Mouse (Mus musculus): Measurements from ENCODE around the gene Frem1.

DNA sequence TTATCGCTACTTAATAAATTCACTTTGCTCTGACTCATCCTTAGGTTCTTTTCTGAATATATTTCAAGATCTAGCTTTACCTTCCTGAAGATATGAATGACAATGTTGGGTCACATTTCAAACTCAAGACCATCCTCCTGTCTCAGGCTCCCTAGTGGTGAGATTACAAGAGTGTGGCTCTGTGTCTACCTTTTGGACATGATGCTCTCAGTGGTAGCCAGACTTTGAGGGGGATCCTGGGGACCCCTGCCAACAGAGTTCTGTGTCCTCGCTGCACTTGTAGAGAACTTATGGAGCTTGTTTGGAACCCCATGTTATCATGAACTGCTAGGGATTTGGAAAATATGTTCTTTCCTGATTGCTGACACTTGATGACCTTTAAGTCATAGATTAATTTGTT, 190.7 kb downstream of the Frem1 start:
- TF ChIP-seq POLR2A (IDR thresholded peaks at IDR 0.05; ENCODE audit: insufficient read depth, low read depth, low read length): no peak
- no peak for TF ChIP-seq CTCF (IDR thresholded peaks at IDR 0.05; ENCODE audit: insufficient read depth, low read depth, low read length)
